Mouse (Mus musculus): Measurements from ENCODE around the gene Nodal. TPM values are rescaled to one million over a fixed set of nuclear protein-coding genes. Genes with fewer than 3 reads are reported as not detected.

Nodal gene
- total RNA-seq, 1 experiment from 2014 or later: not detected

- ATAC-seq (replicated peaks; ENCODE audit: insufficient number of reproducible peaks, low FRiP score, low TSS enrichment, poor library complexity, severe bottlenecking): no peak
Measured at GRCm38 (mm10) chr10:61392584-61392983, 25.2 kb upstream of the Nodal start.

DNA sequence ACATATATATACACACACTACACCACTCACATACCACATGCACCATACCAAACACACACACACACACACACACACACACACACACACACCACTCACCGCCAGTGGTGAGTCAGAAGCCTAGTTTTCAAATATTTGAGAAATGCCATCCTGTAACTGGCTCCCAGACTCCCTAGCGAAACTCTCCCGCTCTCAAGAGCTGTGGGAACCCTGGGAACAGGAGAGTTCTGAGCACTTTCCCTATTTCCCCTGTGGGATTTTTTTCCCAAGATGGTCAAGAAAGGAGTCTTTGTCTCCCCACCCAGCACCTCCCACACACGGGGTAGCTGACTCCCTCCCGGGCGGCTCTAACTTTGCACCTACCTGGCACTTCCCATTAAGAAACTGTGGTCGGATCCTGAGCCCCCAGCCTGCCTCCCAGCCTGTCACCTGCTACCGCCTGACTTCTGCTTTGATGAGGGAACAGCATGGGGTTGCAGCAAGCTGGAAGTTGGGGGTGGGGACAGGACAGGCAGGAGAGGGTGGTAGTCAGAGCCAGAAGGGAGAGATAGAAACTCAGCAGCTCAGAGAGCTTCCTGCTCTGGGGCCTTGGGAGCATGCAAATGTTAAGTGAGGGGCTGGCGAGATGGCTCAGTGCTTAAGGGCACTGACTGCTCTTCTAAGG lies 23.2 kb upstream of the Nodal start:
- no peak for ATAC-seq (replicated peaks; ENCODE audit: insufficient number of reproducible peaks, low FRiP score, low TSS enrichment, poor library complexity, severe bottlenecking)

- ATAC-seq (replicated peaks; ENCODE audit: insufficient number of reproducible peaks, low FRiP score, low TSS enrichment, poor library complexity, severe bottlenecking): no peak
Measured at GRCm38 (mm10) chr10:61398125-61398524, 19.6 kb upstream of the Nodal start.

DNA sequence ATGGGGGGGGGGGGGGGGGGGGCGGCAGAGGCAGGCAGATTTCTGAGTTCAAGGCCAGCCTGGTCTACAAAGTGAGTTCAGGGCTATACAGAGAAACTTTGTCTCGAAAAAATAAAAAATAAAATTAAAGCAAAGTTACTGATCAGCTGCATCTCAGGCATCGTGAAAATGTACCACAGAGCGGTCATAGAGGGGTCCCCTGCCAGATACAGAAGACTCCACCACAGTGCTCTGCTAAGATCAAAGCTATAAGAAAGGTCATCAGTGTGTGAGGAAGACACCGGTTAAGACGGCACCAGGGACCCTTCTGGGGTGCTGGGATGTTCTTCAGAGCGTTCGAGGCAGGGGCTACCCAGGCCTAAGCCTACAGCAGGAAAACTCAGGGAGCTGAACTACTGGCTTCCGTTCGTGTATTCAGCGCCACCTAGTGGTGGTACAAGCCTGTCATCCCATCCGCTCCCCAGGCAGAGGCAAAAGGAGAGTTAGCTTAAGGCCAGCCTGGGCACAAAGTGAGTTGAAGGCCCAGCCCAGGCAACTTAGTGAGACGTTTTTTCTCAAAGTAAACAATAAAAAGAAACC lies 18.5 kb upstream of the Nodal start:
- peak; percentile 70 for ATAC-seq (replicated peaks; ENCODE audit: insufficient number of reproducible peaks, low FRiP score, low TSS enrichment, poor library complexity, severe bottlenecking)

- ATAC-seq (replicated peaks; ENCODE audit: insufficient number of reproducible peaks, low FRiP score, low TSS enrichment, poor library complexity, severe bottlenecking): no peak
Measured at GRCm38 (mm10) chr10:61400407-61400806, 17.4 kb upstream of the Nodal start.

GRCm38 (mm10) chr10:61402480-61402879 lies 15.3 kb upstream of the Nodal start:
- ATAC-seq (replicated peaks; ENCODE audit: insufficient number of reproducible peaks, low FRiP score, low TSS enrichment, poor library complexity, severe bottlenecking): no peak

- no peak for ATAC-seq (replicated peaks; ENCODE audit: insufficient number of reproducible peaks, low FRiP score, low TSS enrichment, poor library complexity, severe bottlenecking)
Measured at GRCm38 (mm10) chr10:61402911-61403310, 14.9 kb upstream of the Nodal start.

GRCm38 (mm10) chr10:61405958-61406357 lies 11.8 kb upstream of the Nodal start:
- ATAC-seq (replicated peaks; ENCODE audit: insufficient number of reproducible peaks, low FRiP score, low TSS enrichment, poor library complexity, severe bottlenecking): no peak

GRCm38 (mm10) chr10:61409776-61410175 lies 8.0 kb upstream of the Nodal start:
- ATAC-seq (replicated peaks; ENCODE audit: insufficient number of reproducible peaks, low FRiP score, low TSS enrichment, poor library complexity, severe bottlenecking): no peak

DNA sequence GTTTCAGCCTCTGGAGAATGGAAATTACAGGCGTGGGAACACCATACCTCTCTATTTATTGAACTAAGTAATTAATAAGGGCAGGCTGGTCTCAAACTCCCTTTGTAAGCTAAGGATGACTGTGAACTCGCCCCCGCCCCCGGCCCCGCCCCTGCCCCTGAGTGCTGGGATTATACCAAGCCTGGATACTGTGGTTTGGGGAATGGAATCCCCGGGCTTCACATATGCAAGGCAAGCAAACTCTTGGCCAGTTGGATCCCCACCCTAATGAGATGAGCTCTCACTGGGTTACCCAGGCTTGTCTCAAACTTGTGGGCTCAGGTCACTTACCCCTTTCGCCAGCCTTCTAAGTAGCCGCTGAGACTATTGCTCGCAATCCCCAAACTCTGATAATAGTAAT lies 7.6 kb upstream of the Nodal start:
- ATAC-seq (replicated peaks; ENCODE audit: insufficient number of reproducible peaks, low FRiP score, low TSS enrichment, poor library complexity, severe bottlenecking): no peak

- ATAC-seq (replicated peaks; ENCODE audit: insufficient number of reproducible peaks, low FRiP score, low TSS enrichment, poor library complexity, severe bottlenecking): no peak
Measured at GRCm38 (mm10) chr10:61412910-61413625, 4.7 kb upstream of the Nodal start.

- no peak for ATAC-seq (replicated peaks; ENCODE audit: insufficient number of reproducible peaks, low FRiP score, low TSS enrichment, poor library complexity, severe bottlenecking)
Measured at GRCm38 (mm10) chr10:61415240-61415639, 2.5 kb upstream of the Nodal start.

DNA sequence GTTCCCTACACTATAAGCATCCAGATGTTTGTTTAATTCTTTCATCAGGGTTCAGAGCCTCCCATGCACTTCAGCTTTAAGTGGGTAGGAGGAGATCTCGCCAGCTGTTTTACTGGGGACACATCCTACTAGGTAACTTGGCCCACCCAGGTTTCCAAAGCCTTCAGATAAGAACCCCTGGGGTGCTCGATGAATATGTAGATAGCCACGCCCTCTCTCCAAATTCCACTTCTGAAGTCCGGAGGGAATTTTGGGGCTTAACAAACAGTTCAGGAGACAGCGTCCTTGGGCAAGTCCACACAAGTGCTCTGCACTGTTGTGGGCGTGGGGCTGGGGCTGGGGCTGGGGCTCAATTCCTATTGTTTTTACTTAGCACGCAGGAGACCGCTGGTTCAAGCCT lies 1.9 kb upstream of the Nodal start:
- no peak for ATAC-seq (replicated peaks; ENCODE audit: insufficient number of reproducible peaks, low FRiP score, low TSS enrichment, poor library complexity, severe bottlenecking)

- ATAC-seq (replicated peaks; ENCODE audit: insufficient number of reproducible peaks, low FRiP score, low TSS enrichment, poor library complexity, severe bottlenecking): no peak
Measured at GRCm38 (mm10) chr10:61416561-61416960, 1.2 kb upstream of the Nodal start.

GRCm38 (mm10) chr10:61417046-61417445 lies 726 bp upstream of the Nodal start:
- ATAC-seq (replicated peaks; ENCODE audit: insufficient number of reproducible peaks, low FRiP score, low TSS enrichment, poor library complexity, severe bottlenecking): no peak

- ATAC-seq (replicated peaks; ENCODE audit: insufficient number of reproducible peaks, low FRiP score, low TSS enrichment, poor library complexity, severe bottlenecking): no peak
Measured at GRCm38 (mm10) chr10:61418131-61418900, 544 bp downstream of the Nodal start.

DNA sequence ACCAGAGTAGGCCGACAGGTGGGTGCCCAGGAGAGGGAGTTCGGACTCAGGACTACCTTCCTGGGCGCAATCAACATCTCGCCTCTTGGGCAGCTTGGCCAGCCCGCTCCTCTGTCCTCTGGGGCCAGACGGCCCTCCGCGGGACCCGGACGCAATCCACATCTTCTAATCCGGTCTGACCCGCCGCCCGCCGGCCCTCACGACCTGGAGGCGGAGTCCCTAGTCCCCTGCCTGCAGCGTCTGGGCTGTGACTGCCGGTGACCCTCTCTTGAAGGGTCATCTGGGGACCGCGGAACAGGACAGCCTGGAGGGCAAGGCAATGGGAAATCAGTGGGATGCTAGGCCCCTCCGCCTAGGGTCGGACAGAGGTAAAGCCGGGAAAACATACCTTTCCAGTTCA lies 1.4 kb downstream of the Nodal start:
- no peak for ATAC-seq (replicated peaks; ENCODE audit: insufficient number of reproducible peaks, low FRiP score, low TSS enrichment, poor library complexity, severe bottlenecking)

GRCm38 (mm10) chr10:61420011-61420410 lies 2.2 kb downstream of the Nodal start:
- ATAC-seq (replicated peaks; ENCODE audit: insufficient number of reproducible peaks, low FRiP score, low TSS enrichment, poor library complexity, severe bottlenecking): no peak

- no peak for ATAC-seq (replicated peaks; ENCODE audit: insufficient number of reproducible peaks, low FRiP score, low TSS enrichment, poor library complexity, severe bottlenecking)
Measured at GRCm38 (mm10) chr10:61422861-61423260, 5.1 kb downstream of the Nodal start.

Data from monocyte, adult 5-6 weeks (primary cell).